Mouse (Mus musculus): ENCODE data around the gene Tmem176b.

GRCm38 (mm10) chr6:48851820-48852491, 10.7 kb upstream of the Tmem176b start:
- TF ChIP-seq CTCF (IDR thresholded peaks at IDR 0.05; ENCODE audit: borderline replicate concordance, insufficient read depth, low read depth, low read length), result no peak
- TF ChIP-seq POLR2A (IDR thresholded peaks at IDR 0.05; ENCODE audit: borderline replicate concordance, insufficient read depth, low read length), result no peak
